Mouse (Mus musculus): ENCODE measurements around the gene Atxn7. TPM values are rescaled to one million over a fixed set of nuclear protein-coding genes. Genes with fewer than 3 reads are reported as not detected.
A peak's percentile ranks its signal among the peaks of the same experiment; 100 is the strongest.

Atxn7 gene
- polyA plus RNA-seq, 1 experiment = not detected

DNA sequence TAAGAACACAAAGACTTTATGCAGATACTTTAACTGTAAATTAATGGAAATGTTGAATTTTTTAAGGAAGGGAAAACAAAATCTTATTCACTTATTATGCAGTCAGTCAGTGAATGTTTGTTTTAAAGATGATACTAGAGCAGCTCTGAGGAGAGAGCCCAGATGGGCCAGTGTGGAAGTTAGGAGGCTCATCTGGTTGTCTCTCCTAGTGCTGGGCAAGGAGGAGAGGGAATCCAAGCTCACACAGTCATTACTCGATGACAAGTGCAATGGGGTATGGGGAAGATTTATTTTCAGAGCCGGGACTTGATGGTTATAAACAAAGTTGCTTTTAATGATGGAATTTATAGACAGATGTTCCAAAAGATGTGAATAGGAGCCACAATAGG, 143.7 kb downstream of the Atxn7 start:
- 65% methylated on average over 2 of the region's 2 CpGs for WGBS
- Histone ChIP-seq H3K4me1 (ENCODE audit: control insufficient read depth, insufficient read depth, low read length) (no peaks in the 10 kb centered on the region), H3K27ac (ENCODE audit: insufficient read depth, low read depth, low read length) (no peak overlapping the region), H3K4me3 (ENCODE audit: insufficient read depth, low read depth, low read length) (no peak overlapping the region)
- TF ChIP-seq CTCF (IDR thresholded peaks at IDR 0.05; ENCODE audit: insufficient read depth, low read depth, low read length) (no peak), POLR2A (IDR thresholded peaks at IDR 0.05; ENCODE audit: insufficient read depth, low read depth, low read length) (no peak)

DNA sequence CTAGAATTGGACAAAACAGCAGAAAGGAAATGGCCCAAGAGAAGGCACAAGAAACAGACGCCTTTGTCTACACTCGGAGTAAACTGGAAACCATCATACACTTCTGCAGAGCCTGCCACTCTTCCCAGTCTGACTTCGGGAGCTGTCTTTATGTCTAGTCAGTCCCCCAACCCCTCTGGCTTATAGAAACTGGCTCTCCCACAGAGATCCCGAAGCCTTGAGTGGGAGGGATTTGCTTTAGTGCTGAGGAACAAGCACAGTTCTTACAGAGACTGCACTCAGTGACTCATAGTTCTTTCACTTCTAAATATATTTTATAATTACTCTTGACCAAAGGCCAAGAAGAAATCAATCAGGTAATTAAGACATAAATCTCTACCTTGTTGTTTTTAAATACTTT, 149.5 kb downstream of the Atxn7 start:
- TF ChIP-seq CTCF (IDR thresholded peaks at IDR 0.05; ENCODE audit: insufficient read depth, low read depth, low read length) = no peak
- TF ChIP-seq POLR2A (IDR thresholded peaks at IDR 0.05; ENCODE audit: insufficient read depth, low read depth, low read length) = no peak
- Histone ChIP-seq H3K4me3 (ENCODE audit: insufficient read depth, low read depth, low read length) (no peak overlapping the region), H3K4me1 (ENCODE audit: control insufficient read depth, insufficient read depth, low read length) (0 out of 2 replicates have a peak, but pooled peaks cover 2% of the 10 kb centered on the region), H3K27ac (ENCODE audit: insufficient read depth, low read depth, low read length) (no peak overlapping the region)
- WGBS = 42% methylated on average over 4 of the region's 4 CpGs

DNA sequence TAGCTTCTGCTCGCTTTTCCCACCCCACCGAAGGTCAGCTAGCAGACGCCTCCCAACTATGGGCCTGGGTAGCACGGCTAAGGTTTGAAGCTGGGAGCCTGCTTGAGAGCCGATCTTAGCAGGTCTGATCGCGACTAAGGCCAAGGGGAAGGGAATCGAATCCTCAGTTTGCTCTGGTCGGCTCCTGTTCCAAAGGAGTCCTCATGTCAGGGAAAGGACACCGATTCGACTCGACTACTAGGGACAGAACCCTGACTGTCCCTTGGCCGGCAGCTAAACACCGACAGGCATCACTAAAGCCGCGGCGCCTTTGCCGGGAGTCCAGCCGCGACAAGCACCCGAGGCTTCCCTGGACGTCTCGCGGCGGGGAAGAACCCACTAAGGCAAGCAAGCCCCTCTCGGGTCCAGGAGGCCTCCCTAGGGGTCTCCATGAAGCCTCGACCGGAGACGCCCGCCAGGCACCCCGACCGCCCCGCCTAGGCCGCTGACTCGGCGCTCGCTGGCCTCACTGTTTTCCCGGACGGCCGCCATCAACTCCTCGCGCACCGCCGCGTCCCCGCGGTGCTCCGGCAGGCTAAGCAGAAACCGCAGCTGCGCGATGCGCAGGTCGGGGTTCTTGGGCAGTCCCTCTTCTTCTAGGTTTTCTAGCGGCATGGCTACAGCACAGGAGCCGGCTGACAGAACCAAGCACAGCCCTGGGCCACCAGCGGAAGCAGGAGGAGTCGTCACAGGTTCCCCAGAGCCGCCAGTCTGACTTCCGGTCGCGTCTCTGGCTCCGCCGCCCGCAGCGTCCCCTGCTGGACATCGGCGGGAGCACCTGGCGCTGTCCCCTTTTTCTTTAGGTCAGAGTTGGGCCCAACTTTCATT, 159.2 kb downstream of the Atxn7 start, which contains the start of gene Psmd6:
Gene Psmd6, minus strand, starts transcription at position 755 of the 867 bp plus-strand sequence.
- Histone ChIP-seq H3K27ac (ENCODE audit: insufficient read depth, low read depth, low read length) (peak within 1 kb of the TSS; percentile 62; the same call in 1 of the 2 replicates), H3K4me3 (ENCODE audit: insufficient read depth, low read depth, low read length) (peak within 1 kb of the TSS; percentile 97), H3K4me1 (ENCODE audit: control insufficient read depth, insufficient read depth, low read length) (peaks cover 7% of the 10 kb centered on the region; the same call in 1 of the 2 replicates)
- WGBS = under 1% methylated on average over 68 of the region's 68 CpGs
- TF ChIP-seq POLR2A (IDR thresholded peaks at IDR 0.05; ENCODE audit: insufficient read depth, low read depth, low read length) (peak; percentile 74), CTCF (IDR thresholded peaks at IDR 0.05; ENCODE audit: insufficient read depth, low read depth, low read length) (peak; percentile 95)

Other genes with a start within 250 kb of the Atxn7 start
- gene Gm281, start 47.0 kb upstream of the Atxn7 start, polyA plus RNA-seq (2012; ENCODE audit: insufficient read depth, insufficient read length, low replicate concordance, missing spikeins) = not detected in 2 replicates
- 449 TPM in 1 of 2 replicates, not detected in the other for gene Thoc7, start 412 bp downstream of the Atxn7 start, polyA plus RNA-seq (2012; ENCODE audit: insufficient read depth, insufficient read length, low replicate concordance, missing spikeins)
- not detected in 2 replicates for gene Psmd6, start 159.5 kb downstream of the Atxn7 start, polyA plus RNA-seq (2012; ENCODE audit: insufficient read depth, insufficient read length, low replicate concordance, missing spikeins)
- not detected in 2 replicates for gene Olfr720, start 225.4 kb downstream of the Atxn7 start, polyA plus RNA-seq (2012; ENCODE audit: insufficient read depth, insufficient read length, low replicate concordance, missing spikeins)